Comparison of ENCODE assay signal across 8 mouse cellular contexts in the genomic region with DNA sequence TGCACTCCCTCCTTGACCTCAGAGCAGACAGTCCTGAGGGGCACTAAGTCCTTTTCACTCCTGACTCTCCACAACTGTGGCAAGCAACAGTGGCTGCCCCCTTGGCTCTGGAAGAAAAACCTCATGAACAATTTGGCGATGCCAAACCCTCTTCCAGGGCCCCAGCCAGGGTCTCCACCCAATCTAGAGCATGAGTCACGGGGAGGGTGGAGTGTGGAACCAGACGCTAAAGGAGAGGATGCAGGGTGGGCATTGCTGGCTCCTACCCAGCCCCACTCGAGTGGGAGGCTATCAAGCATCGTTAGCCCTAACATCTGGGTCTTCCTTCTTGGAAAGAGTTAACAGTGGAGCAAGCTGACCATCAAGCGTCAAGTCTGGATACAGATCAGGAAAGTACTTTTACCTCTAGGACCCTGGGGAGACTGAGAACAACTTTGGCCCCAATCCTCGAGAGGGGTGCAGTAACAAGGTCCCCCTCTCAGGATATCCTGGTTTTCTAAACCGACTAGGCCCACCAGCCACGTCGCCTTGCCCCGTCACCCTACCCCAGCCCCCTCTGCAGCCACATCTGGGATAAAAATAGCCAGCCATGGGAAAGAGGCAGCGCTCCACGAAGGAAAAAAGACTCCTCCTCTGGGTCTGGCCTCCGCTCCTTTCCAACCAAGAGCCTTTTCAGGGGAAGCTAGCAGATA. TPM values are rescaled to one million over a fixed set of nuclear protein-coding genes. Genes with fewer than 3 reads are reported as not detected.
DNase-seq lines count a peak whose midpoint lies in the region; ATAC-seq and TF ChIP-seq lines count a peak whose summit lies in the region.

No protein-coding gene starts in this region.

- peaks cover 33% of the 10 kb centered on the region for H3K36me3 ChIP-seq in embryonic facial prominence, embryonic 14.5 days (ENCODE audit: control insufficient read depth, insufficient read depth, low read length)
- peaks cover 16% of the 10 kb centered on the region for H3K36me3 ChIP-seq in heart, embryonic 15.5 days
- H3K36me3 ChIP-seq in limb, embryonic 13.5 days: peaks cover 33% of the 10 kb centered on the region
- H3K36me3 ChIP-seq in midbrain, postnatal 0 days (ENCODE audit: insufficient read depth, low read length): peaks cover 6% of the 10 kb centered on the region; the same call in 1 of the 2 replicates

- WGBS in embryonic facial prominence, embryonic 14.5 days: 1% methylated on average over 14 of the region's 14 CpGs
- 2% methylated on average over 14 of the region's 14 CpGs for WGBS in heart, embryonic 15.5 days
- WGBS in limb, embryonic 13.5 days: 3% methylated on average over 14 of the region's 14 CpGs
- 10% methylated on average over 14 of the region's 14 CpGs for WGBS in midbrain, postnatal 0 days

- peaks cover 33% of the 10 kb centered on the region for H3K4me1 ChIP-seq in embryonic facial prominence, embryonic 14.5 days (ENCODE audit: control insufficient read depth, insufficient read depth, low read length)
- H3K4me1 ChIP-seq in heart, embryonic 15.5 days (replicated peaks): peaks cover 47% of the 10 kb centered on the region
- peaks cover 43% of the 10 kb centered on the region for H3K4me1 ChIP-seq in limb, embryonic 13.5 days
- peaks cover 33% of the 10 kb centered on the region for H3K4me1 ChIP-seq in midbrain, postnatal 0 days (ENCODE audit: insufficient read depth, low read length)

- TF ChIP-seq CTCF in midbrain, postnatal 0 days (IDR thresholded peaks at IDR 0.05): no peak

- peak; percentile 52 for DNase-seq in adrenal gland, postnatal 14 days
- no peak for DNase-seq in adrenal gland, adult 8-10 months
- DNase-seq in B cell, adult 2 months: peak; percentile 18 to 20
- peak; percentile 53 for DNase-seq in embryonic facial prominence, embryonic 14.5 days (ENCODE audit: low spot score)
- peak; percentile 47 for DNase-seq in midbrain, postnatal 0 days (ENCODE audit: low spot score)

- peak overlapping the region; percentile 94 for H3K4me2 ChIP-seq in embryonic facial prominence, embryonic 14.5 days (ENCODE audit: low read depth, low read length)
- H3K4me2 ChIP-seq in heart, embryonic 15.5 days: peak overlapping the region; percentile 87
- H3K4me2 ChIP-seq in limb, embryonic 13.5 days (replicated peaks): peak overlapping the region; percentile 87
- peak overlapping the region; percentile 98 for H3K4me2 ChIP-seq in midbrain, postnatal 0 days (ENCODE audit: low read depth, low read length, poor library complexity, severe bottlenecking)

- H3K9me3 ChIP-seq in embryonic facial prominence, embryonic 14.5 days (ENCODE audit: control insufficient read depth, low read length): no peaks in the 10 kb centered on the region
- no peaks in the 10 kb centered on the region for H3K9me3 ChIP-seq in heart, embryonic 15.5 days (replicated peaks)
- no peaks in the 10 kb centered on the region for H3K9me3 ChIP-seq in limb, embryonic 13.5 days
- no peaks in the 10 kb centered on the region for H3K9me3 ChIP-seq in midbrain, postnatal 0 days (ENCODE audit: low read length)

- H3K9ac ChIP-seq in embryonic facial prominence, embryonic 14.5 days (ENCODE audit: low read depth, low read length): peak overlapping the region; percentile 97
- peak overlapping the region; percentile 96 for H3K9ac ChIP-seq in heart, embryonic 15.5 days
- peak overlapping the region; percentile 96 for H3K9ac ChIP-seq in limb, embryonic 13.5 days
- H3K9ac ChIP-seq in midbrain, postnatal 0 days (replicated peaks; ENCODE audit: low read length, poor library complexity, severe bottlenecking): peak overlapping the region; percentile 92

- peak overlapping the region; percentile 98 for H3K27ac ChIP-seq in embryonic facial prominence, embryonic 14.5 days (replicated peaks; ENCODE audit: low read depth, low read length)
- H3K27ac ChIP-seq in heart, embryonic 15.5 days: peak overlapping the region; percentile 99
- H3K27ac ChIP-seq in limb, embryonic 13.5 days: peak overlapping the region; percentile 94
- peak overlapping the region; percentile 84 for H3K27ac ChIP-seq in midbrain, postnatal 0 days (ENCODE audit: low read depth, low read length)

- ATAC-seq in embryonic facial prominence, embryonic 14.5 days (ENCODE audit: low read depth): no peak; the same call in 1 of the 2 replicates
- no peak for ATAC-seq in heart, embryonic 15.5 days (replicated peaks; ENCODE audit: insufficient number of reproducible peaks, insufficient read depth, low FRiP score, low read depth)
- no peak for ATAC-seq in limb, embryonic 13.5 days (ENCODE audit: low FRiP score, low read depth)
- ATAC-seq in midbrain, postnatal 0 days (ENCODE audit: low FRiP score): no peak
- ATAC-seq in monocyte, adult 5-6 weeks (replicated peaks; ENCODE audit: insufficient number of reproducible peaks, low FRiP score, low TSS enrichment, poor library complexity, severe bottlenecking): no peak

- no peaks in the 10 kb centered on the region for H3K27me3 ChIP-seq in embryonic facial prominence, embryonic 14.5 days (replicated peaks; ENCODE audit: control insufficient read depth, insufficient read depth, low read length)
- no peaks in the 10 kb centered on the region for H3K27me3 ChIP-seq in heart, embryonic 15.5 days
- H3K27me3 ChIP-seq in limb, embryonic 13.5 days: no peaks in the 10 kb centered on the region
- no peaks in the 10 kb centered on the region for H3K27me3 ChIP-seq in midbrain, postnatal 0 days (ENCODE audit: insufficient read depth, low read length)

- peak overlapping the region; percentile 96 for H3K4me3 ChIP-seq in embryonic facial prominence, embryonic 14.5 days (ENCODE audit: low read depth, low read length)
- H3K4me3 ChIP-seq in heart, embryonic 15.5 days: peak overlapping the region; percentile 73
- H3K4me3 ChIP-seq in limb, embryonic 13.5 days: peak overlapping the region; percentile 96
- H3K4me3 ChIP-seq in midbrain, postnatal 0 days (ENCODE audit: low read depth, low read length): peak overlapping the region; percentile 89

RNA-seq across cellular contexts. Expression of a gene that starts 1.1 kb away (rescaled TPM):
- 33.7 and 46.4 TPM in 2 replicates for total RNA-seq in adrenal gland, postnatal 14 days (2021)
- 10 to 100 TPM; 31.6 to 63.7 (median 46.1) TPM for total RNA-seq in adrenal gland, adult 8-10 months (2022)
- polyA plus RNA-seq in embryonic facial prominence, embryonic 14.5 days (2014; fragmentation: Nextera tagmentation; extraction: Ambion mirVana): 22.5 and 23.8 TPM in 2 replicates
- 9.9 and 14.2 TPM in 2 replicates for polyA plus RNA-seq in heart, embryonic 15.5 days (2015; fragmentation: Nextera tagmentation; extraction: Ambion mirVana)
- 15.2 and 17.7 TPM in 2 replicates for polyA plus RNA-seq in limb, embryonic 13.5 days (2015; fragmentation: Nextera tagmentation; extraction: Ambion mirVana)
- total RNA-seq in midbrain, postnatal 0 days (2014; rRNA removed): 68.9 and 95.4 TPM in 2 replicates
- 7.9 and 9.0 TPM in 2 replicates for polyA plus RNA-seq in midbrain, postnatal 0 days (2015; fragmentation: Nextera tagmentation; extraction: Ambion mirVana)
- 67.8 to 132 TPM (median 89.1 TPM) in 3 replicates for total RNA-seq in monocyte, adult 5-6 weeks (2017)

RNA-seq across cellular contexts. Expression of a gene that starts 36.4 kb away (rescaled TPM):
- 100 and 124 TPM in 2 replicates for total RNA-seq in adrenal gland, postnatal 14 days (2021)
- 100 to 1,000 TPM; 131 to 171 (median 149) TPM for total RNA-seq in adrenal gland, adult 8-10 months (2022)
- 123 and 127 TPM in 2 replicates for polyA plus RNA-seq in embryonic facial prominence, embryonic 14.5 days (2014; fragmentation: Nextera tagmentation; extraction: Ambion mirVana)
- polyA plus RNA-seq in heart, embryonic 15.5 days (2015; fragmentation: Nextera tagmentation; extraction: Ambion mirVana): 78.8 and 85.8 TPM in 2 replicates
- polyA plus RNA-seq in limb, embryonic 13.5 days (2015; fragmentation: Nextera tagmentation; extraction: Ambion mirVana): 157 and 174 TPM in 2 replicates
- total RNA-seq in midbrain, postnatal 0 days (2014; rRNA removed): 40.6 and 45.7 TPM in 2 replicates
- polyA plus RNA-seq in midbrain, postnatal 0 days (2015; fragmentation: Nextera tagmentation; extraction: Ambion mirVana): 71.8 and 77.4 TPM in 2 replicates
- total RNA-seq in monocyte, adult 5-6 weeks (2017): 44.9 to 89.5 TPM (median 54.6 TPM) in 3 replicates

RNA-seq across cellular contexts. Expression of a gene that starts 49.2 kb away (rescaled TPM):
- 11.3 and 11.5 TPM in 2 replicates for total RNA-seq in adrenal gland, postnatal 14 days (2021)
- total RNA-seq in adrenal gland, adult 8-10 months (2022): 10 to 100 TPM in 2 of 4 experiments, 1 to 10 TPM in 2; 6.7 to 13.4 (median 10.1) TPM
- polyA plus RNA-seq in embryonic facial prominence, embryonic 14.5 days (2014; fragmentation: Nextera tagmentation; extraction: Ambion mirVana): 1.4 and 2.3 TPM in 2 replicates
- 1.1 and 1.7 TPM in 2 replicates for polyA plus RNA-seq in heart, embryonic 15.5 days (2015; fragmentation: Nextera tagmentation; extraction: Ambion mirVana)
- polyA plus RNA-seq in limb, embryonic 13.5 days (2015; fragmentation: Nextera tagmentation; extraction: Ambion mirVana): 0.96 and 1.2 TPM in 2 replicates
- total RNA-seq in midbrain, postnatal 0 days (2014; rRNA removed): 0.99 and 2.0 TPM in 2 replicates
- 1.1 and 1.8 TPM in 2 replicates for polyA plus RNA-seq in midbrain, postnatal 0 days (2015; fragmentation: Nextera tagmentation; extraction: Ambion mirVana)
- total RNA-seq in monocyte, adult 5-6 weeks (2017): 36.2 to 60.6 TPM (median 43.2 TPM) in 3 replicates
